Comparison of ENCODE assay signal across 8 mouse cellular contexts in the genomic region with DNA sequence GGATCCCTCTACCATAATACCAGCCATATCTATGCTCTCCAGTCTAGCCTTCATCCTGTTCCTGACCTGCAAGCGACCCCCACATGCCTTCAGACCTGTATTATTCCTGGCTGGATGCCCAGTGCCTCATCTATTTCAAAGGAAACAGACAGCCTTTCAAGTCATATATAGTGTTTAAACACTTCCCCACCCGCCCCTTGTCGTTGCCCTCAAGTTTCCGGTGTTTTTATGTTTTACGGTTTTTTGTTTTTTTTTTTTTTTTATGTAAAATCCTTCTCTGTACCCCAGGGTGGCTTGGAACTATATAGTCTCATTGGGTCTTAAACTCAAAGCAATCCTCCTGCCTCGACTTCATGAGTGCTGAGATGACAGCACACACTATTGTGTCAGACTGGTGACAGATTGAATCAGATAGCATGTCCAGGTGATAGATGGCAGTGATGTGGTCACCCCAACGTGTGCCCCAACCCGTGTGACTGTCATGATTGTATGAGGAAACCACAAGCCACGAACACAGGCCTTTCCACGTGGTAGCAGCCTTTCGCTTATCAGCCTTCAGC. TPM values are rescaled to one million over a fixed set of nuclear protein-coding genes. Genes with fewer than 3 reads are reported as not detected.
A peak's percentile ranks its signal among the peaks of the same experiment; 100 is the strongest.
DNase-seq lines count a peak whose midpoint lies in the region; ATAC-seq and TF ChIP-seq lines count a peak whose summit lies in the region.

No protein-coding gene starts in this region.

- H3K27me3 ChIP-seq in kidney, embryonic 15.5 days, result no peaks in the 10 kb centered on the region
- no peaks in the 10 kb centered on the region for H3K27me3 ChIP-seq in embryonic facial prominence, embryonic 13.5 days
- H3K27me3 ChIP-seq in intestine, postnatal 0 days (replicated peaks; ENCODE audit: control insufficient read depth, insufficient read depth, low read length), result no peaks in the 10 kb centered on the region

- peak overlapping the region; percentile 93 for H3K4me2 ChIP-seq in kidney, embryonic 15.5 days
- H3K4me2 ChIP-seq in embryonic facial prominence, embryonic 13.5 days, result peak overlapping the region; percentile 96
- H3K4me2 ChIP-seq in intestine, postnatal 0 days (replicated peaks; ENCODE audit: low read depth), result peak overlapping the region; percentile 89

- H3K4me3 ChIP-seq in kidney, embryonic 15.5 days (replicated peaks), result peak overlapping the region; percentile 73
- H3K4me3 ChIP-seq in embryonic facial prominence, embryonic 13.5 days, result peak overlapping the region; percentile 74
- no peak overlapping the region for H3K4me3 ChIP-seq in intestine, postnatal 0 days (ENCODE audit: low read depth, low read length)

- 0 out of 2 replicates have a peak overlapping the region, but pooled peaks have one; percentile 80 for H3K9ac ChIP-seq in kidney, embryonic 15.5 days
- 0 out of 2 replicates have a peak overlapping the region, but pooled peaks have one; percentile 55 for H3K9ac ChIP-seq in embryonic facial prominence, embryonic 13.5 days
- H3K9ac ChIP-seq in intestine, postnatal 0 days (ENCODE audit: low read depth, low read length), result no peak overlapping the region

- 17% methylated on average over 11 of the region's 11 CpGs for WGBS in kidney, embryonic 15.5 days
- WGBS in embryonic facial prominence, embryonic 13.5 days, result 42% methylated on average over 11 of the region's 11 CpGs
- WGBS in intestine, postnatal 0 days, result 37% methylated on average over 11 of the region's 11 CpGs

- no peak for DNase-seq in kidney, postnatal 36 days
- DNase-seq in naive thymus-derived CD4-positive, alpha-beta T cell, adult 2 months (ENCODE audit: low read depth), result peak; percentile 90
- no peak for DNase-seq in ovary, postnatal 36 days (ENCODE audit: low spot score)
- DNase-seq in adrenal gland, postnatal 25 days, result no peak
- no peak for DNase-seq in left cerebral cortex, adult 9 months (ENCODE audit: low spot score in 2 of 2)

- no peak for ATAC-seq in kidney, embryonic 15.5 days (replicated peaks; ENCODE audit: low FRiP score)
- no peak for ATAC-seq in embryonic facial prominence, embryonic 13.5 days (ENCODE audit: insufficient number of reproducible peaks, insufficient read depth, low FRiP score, low TSS enrichment, low read depth)
- no peak for ATAC-seq in intestine, postnatal 0 days

- H3K4me1 ChIP-seq in kidney, embryonic 15.5 days, result peaks cover 57% of the 10 kb centered on the region
- H3K4me1 ChIP-seq in embryonic facial prominence, embryonic 13.5 days, result peaks cover 45% of the 10 kb centered on the region
- H3K4me1 ChIP-seq in intestine, postnatal 0 days (replicated peaks; ENCODE audit: control insufficient read depth, insufficient read depth, low read length), result 0 out of 2 replicates have a peak, but pooled peaks cover 11% of the 10 kb centered on the region

- H3K27ac ChIP-seq in kidney, embryonic 15.5 days, result peak overlapping the region; percentile 65; the same call in 1 of the 2 replicates
- no peak overlapping the region for H3K27ac ChIP-seq in embryonic facial prominence, embryonic 13.5 days
- H3K27ac ChIP-seq in intestine, postnatal 0 days (ENCODE audit: low read depth, low read length), result no peak overlapping the region

- no peaks in the 10 kb centered on the region for H3K36me3 ChIP-seq in kidney, embryonic 15.5 days
- H3K36me3 ChIP-seq in embryonic facial prominence, embryonic 13.5 days, result no peaks in the 10 kb centered on the region
- no peaks in the 10 kb centered on the region for H3K36me3 ChIP-seq in intestine, postnatal 0 days (ENCODE audit: control insufficient read depth, insufficient read depth)

- TF ChIP-seq CTCF in intestine, postnatal 0 days (IDR thresholded peaks at IDR 0.05; ENCODE audit: low read depth), result no peak

- no peaks in the 10 kb centered on the region for H3K9me3 ChIP-seq in kidney, embryonic 15.5 days (replicated peaks)
- no peaks in the 10 kb centered on the region for H3K9me3 ChIP-seq in embryonic facial prominence, embryonic 13.5 days
- H3K9me3 ChIP-seq in intestine, postnatal 0 days (ENCODE audit: control insufficient read depth), result no peaks in the 10 kb centered on the region

RNA-seq across cellular contexts. Expression of gene Stx1a, which starts 1.5 kb away (rescaled TPM):
- polyA plus RNA-seq in kidney, embryonic 15.5 days (2015; fragmentation: Nextera tagmentation; extraction: Ambion mirVana), result 12.1 and 13.8 TPM in 2 replicates
- 12.9 and 21.7 TPM in 2 replicates for polyA plus RNA-seq in embryonic facial prominence, embryonic 13.5 days (2015; fragmentation: Nextera tagmentation; extraction: Ambion mirVana)
- 5.6 and 6.5 TPM in 2 replicates for polyA plus RNA-seq in intestine, postnatal 0 days (2015; fragmentation: Nextera tagmentation; extraction: Ambion mirVana)
- total RNA-seq in adrenal gland, postnatal 25 days (2021), result 10.4 and 11.1 TPM in 2 replicates

RNA-seq across cellular contexts. Expression of gene Abhd11, which starts 15.8 kb away (rescaled TPM):
- polyA plus RNA-seq in kidney, embryonic 15.5 days (2015; fragmentation: Nextera tagmentation; extraction: Ambion mirVana), result 69.1 and 71.6 TPM in 2 replicates
- polyA plus RNA-seq in embryonic facial prominence, embryonic 13.5 days (2015; fragmentation: Nextera tagmentation; extraction: Ambion mirVana), result 57.4 and 59.4 TPM in 2 replicates
- 60.1 and 61.9 TPM in 2 replicates for polyA plus RNA-seq in intestine, postnatal 0 days (2015; fragmentation: Nextera tagmentation; extraction: Ambion mirVana)
- total RNA-seq in adrenal gland, postnatal 25 days (2021), result 54.5 and 61.8 TPM in 2 replicates

RNA-seq across cellular contexts. Expression of gene Cldn3, which starts 38.7 kb away (rescaled TPM):
- polyA plus RNA-seq in kidney, embryonic 15.5 days (2015; fragmentation: Nextera tagmentation; extraction: Ambion mirVana), result 52.9 and 56.3 TPM in 2 replicates
- polyA plus RNA-seq in embryonic facial prominence, embryonic 13.5 days (2015; fragmentation: Nextera tagmentation; extraction: Ambion mirVana), result 14.8 and 26.4 TPM in 2 replicates
- polyA plus RNA-seq in intestine, postnatal 0 days (2015; fragmentation: Nextera tagmentation; extraction: Ambion mirVana), result 96.0 and 116 TPM in 2 replicates
- 1.0 and 2.2 TPM in 2 replicates for total RNA-seq in adrenal gland, postnatal 25 days (2021)

RNA-seq across cellular contexts. Expression of gene Dnajc30, which starts 39.3 kb away (rescaled TPM):
- 30.9 and 36.7 TPM in 2 replicates for polyA plus RNA-seq in kidney, embryonic 15.5 days (2015; fragmentation: Nextera tagmentation; extraction: Ambion mirVana)
- 35.2 and 38.8 TPM in 2 replicates for polyA plus RNA-seq in embryonic facial prominence, embryonic 13.5 days (2015; fragmentation: Nextera tagmentation; extraction: Ambion mirVana)
- polyA plus RNA-seq in intestine, postnatal 0 days (2015; fragmentation: Nextera tagmentation; extraction: Ambion mirVana), result 35.9 and 40.7 TPM in 2 replicates
- total RNA-seq in adrenal gland, postnatal 25 days (2021), result 29.6 and 38.8 TPM in 2 replicates

RNA-seq across cellular contexts. Expression of gene Bud23, which starts 40.0 kb away (rescaled TPM):
- polyA plus RNA-seq in kidney, embryonic 15.5 days (2015; fragmentation: Nextera tagmentation; extraction: Ambion mirVana), result 121 and 137 TPM in 2 replicates
- 132 and 147 TPM in 2 replicates for polyA plus RNA-seq in embryonic facial prominence, embryonic 13.5 days (2015; fragmentation: Nextera tagmentation; extraction: Ambion mirVana)
- 40.0 and 40.6 TPM in 2 replicates for polyA plus RNA-seq in intestine, postnatal 0 days (2015; fragmentation: Nextera tagmentation; extraction: Ambion mirVana)
- total RNA-seq in adrenal gland, postnatal 25 days (2021), result 58.5 and 66.1 TPM in 2 replicates
